Mouse (Mus musculus): ENCODE data around the gene Naif1. TPM values are rescaled to one million over a fixed set of nuclear protein-coding genes. Genes with fewer than 3 reads are reported as not detected.

Naif1 gene
- 5.9 and 6.4 TPM in 2 replicates for polyA plus RNA-seq (2016; fragmentation: Nextera tagmentation; extraction: Ambion mirVana)

DNA sequence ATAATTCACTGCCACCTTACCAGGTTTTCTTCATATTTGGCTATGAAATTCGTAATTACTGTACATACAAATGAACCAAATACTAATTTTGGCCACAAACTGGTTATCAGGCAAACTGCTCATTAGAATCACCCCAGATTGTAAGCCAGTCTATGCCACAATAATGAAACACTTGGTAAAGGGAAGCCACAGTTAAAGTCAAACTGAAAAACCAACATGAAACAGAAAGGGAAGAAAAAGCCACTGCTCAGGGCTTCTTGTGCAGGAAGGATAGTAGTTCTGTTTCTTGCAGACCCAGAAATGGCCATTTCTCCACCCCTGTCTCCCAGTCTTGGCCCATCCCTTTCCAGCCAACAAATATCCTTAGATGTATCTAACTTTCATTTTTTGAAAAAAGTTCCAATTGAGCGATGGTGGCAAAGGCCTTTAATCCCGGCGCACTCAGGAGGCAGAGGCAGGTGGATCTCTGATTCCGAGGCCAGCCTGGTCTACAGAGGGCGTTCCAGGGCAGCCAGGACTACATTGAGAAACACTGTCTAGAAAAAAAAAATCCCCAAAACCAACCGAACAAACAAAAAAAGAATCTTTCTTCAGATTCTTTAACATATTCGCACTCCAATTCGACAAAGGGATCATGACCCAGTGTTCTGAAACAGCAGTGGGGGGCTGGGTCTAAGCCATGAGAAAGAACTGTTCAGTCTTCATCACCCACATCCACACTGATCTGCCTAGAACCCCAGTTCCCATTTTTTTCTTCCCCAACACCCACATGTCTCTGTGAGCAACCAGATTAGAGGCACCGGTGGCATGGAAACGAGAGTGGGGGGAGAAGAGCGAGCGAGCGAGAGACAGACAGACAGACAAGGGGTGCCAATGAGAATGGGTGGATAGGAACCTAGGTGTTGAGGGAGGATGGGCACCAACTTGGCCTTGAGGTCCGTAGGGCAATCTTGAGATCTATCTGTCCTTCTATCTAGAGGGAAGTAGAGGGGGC lies at the start of gene Naif1:
TSS of gene Naif1 (plus strand) at position 697 of the 994 bp plus-strand sequence.
- peaks cover 40% of the 10 kb centered on the region for H3K4me1 ChIP-seq
- peak within 1 kb of the TSS; percentile 90 for H3K27ac ChIP-seq (replicated peaks)
- no peaks in the 10 kb centered on the region for H3K27me3 ChIP-seq (ENCODE audit: low read depth, poor library complexity, severe bottlenecking)
- peak within 1 kb of the TSS; percentile 86 for H3K4me3 ChIP-seq
- H3K9me3 ChIP-seq (replicated peaks) = no peaks in the 10 kb centered on the region
- peaks cover 11% of the 10 kb centered on the region for H3K36me3 ChIP-seq
- 81% methylated on average over 15 of the region's 15 CpGs for WGBS
- DNase-seq (ENCODE audit: low spot score) = no peak

- Histone ChIP-seq H3K9me3 (replicated peaks) (no peaks in the 10 kb centered on the region), H3K4me1 (peaks cover 5% of the 10 kb centered on the region), H3K27me3 (ENCODE audit: low read depth, poor library complexity, severe bottlenecking) (no peaks in the 10 kb centered on the region), H3K36me3 (peaks cover 29% of the 10 kb centered on the region), H3K4me3 (no peak overlapping the region), H3K27ac (replicated peaks) (no peak overlapping the region)
- 28% methylated on average over 2 of the region's 2 CpGs for WGBS
- peak; percentile 91 for DNase-seq (ENCODE audit: low spot score)
Measured at GRCm38 (mm10) chr2:32404663-32405062, 45.6 kb upstream of the Naif1 start.

DNA sequence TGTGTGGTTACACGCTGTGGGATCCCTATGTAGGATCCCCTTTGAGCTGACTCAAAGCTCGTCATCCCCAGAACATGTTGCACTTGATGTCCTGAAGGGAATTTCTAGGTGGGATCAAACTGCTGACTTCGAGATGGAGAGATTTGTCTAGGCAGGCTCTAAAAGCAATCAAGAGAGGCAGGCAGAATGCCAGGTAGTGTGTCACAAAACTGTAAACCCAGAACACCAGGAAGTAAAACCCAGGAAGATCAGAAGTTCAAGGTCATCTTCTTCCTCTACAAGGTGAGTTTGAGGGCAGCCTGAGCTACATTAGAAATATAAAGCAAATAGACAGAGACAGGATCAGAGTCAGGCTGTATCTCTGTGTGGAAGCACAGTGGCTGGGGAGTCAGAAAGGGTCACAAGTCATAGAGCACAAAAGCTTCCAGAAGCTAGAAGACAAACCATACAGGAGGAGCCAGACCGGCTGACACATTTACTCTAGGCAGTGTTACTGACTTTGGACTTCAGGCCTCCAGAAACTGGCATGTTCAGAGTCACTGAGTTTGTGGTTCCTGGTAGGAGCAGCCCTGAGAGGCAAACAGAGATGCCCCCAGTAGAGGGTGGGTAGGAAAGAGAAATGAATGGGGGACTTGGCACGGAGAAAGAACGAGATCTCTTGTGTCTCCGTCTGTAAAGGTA lies 43.0 kb upstream of the Naif1 start:
- Histone ChIP-seq H3K9me3 (replicated peaks) (no peaks in the 10 kb centered on the region), H3K4me1 (peaks cover 5% of the 10 kb centered on the region), H3K36me3 (peaks cover 5% of the 10 kb centered on the region), H3K27ac (replicated peaks) (no peak overlapping the region), H3K27me3 (ENCODE audit: low read depth, poor library complexity, severe bottlenecking) (no peaks in the 10 kb centered on the region), H3K4me3 (no peak overlapping the region)
- WGBS = 84% methylated on average over 7 of the region's 7 CpGs
- DNase-seq (ENCODE audit: low spot score) = no peak

GRCm38 (mm10) chr2:32408429-32409424 lies 41.5 kb upstream of the Naif1 start:
- Histone ChIP-seq H3K27me3 (ENCODE audit: low read depth, poor library complexity, severe bottlenecking) (no peaks in the 10 kb centered on the region), H3K4me3 (no peak overlapping the region), H3K4me1 (peaks cover 5% of the 10 kb centered on the region), H3K36me3 (peaks cover 2% of the 10 kb centered on the region), H3K27ac (replicated peaks) (peak overlapping the region; percentile 64), H3K9me3 (replicated peaks) (no peaks in the 10 kb centered on the region)
- peak; percentile 22 for DNase-seq (ENCODE audit: low spot score)
- WGBS = 75% methylated on average over 25 of the region's 25 CpGs

DNA sequence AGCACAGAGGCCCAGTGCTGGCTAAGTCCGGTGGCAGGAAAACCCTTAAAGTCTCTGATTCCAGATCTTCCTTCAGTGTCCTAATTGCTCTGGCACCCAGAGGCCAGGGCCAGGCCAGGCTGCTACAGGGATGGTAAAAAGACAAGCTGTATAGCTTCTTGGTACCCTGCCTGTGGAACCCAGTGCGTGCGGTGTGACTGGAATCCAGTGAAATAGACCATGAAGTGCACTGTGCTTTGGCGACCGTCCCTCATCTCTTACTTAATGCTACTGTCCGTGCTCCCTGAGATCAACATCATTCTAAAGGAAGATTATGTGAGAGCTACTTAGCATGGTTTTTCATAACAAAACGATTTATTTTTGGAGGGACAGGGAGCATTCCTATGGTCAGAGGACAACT lies 38.9 kb upstream of the Naif1 start:
- WGBS = 84% methylated on average over 7 of the region's 7 CpGs
- H3K4me3 ChIP-seq = no peak overlapping the region
- H3K4me1 ChIP-seq = peaks cover 5% of the 10 kb centered on the region
- no peaks in the 10 kb centered on the region for H3K9me3 ChIP-seq (replicated peaks)
- no peak overlapping the region for H3K27ac ChIP-seq (replicated peaks)
- H3K36me3 ChIP-seq = peaks cover 29% of the 10 kb centered on the region
- DNase-seq (ENCODE audit: low spot score) = no peak
- no peaks in the 10 kb centered on the region for H3K27me3 ChIP-seq (ENCODE audit: low read depth, poor library complexity, severe bottlenecking)

- H3K4me3 ChIP-seq = no peak overlapping the region
- DNase-seq (ENCODE audit: low spot score) = no peak
- 93% methylated on average over 6 of the region's 6 CpGs for WGBS
- no peak overlapping the region for H3K27ac ChIP-seq (replicated peaks)
- peaks cover 5% of the 10 kb centered on the region for H3K4me1 ChIP-seq
- H3K27me3 ChIP-seq (ENCODE audit: low read depth, poor library complexity, severe bottlenecking) = no peaks in the 10 kb centered on the region
- no peaks in the 10 kb centered on the region for H3K9me3 ChIP-seq (replicated peaks)
- H3K36me3 ChIP-seq = peaks cover 44% of the 10 kb centered on the region
Measured at GRCm38 (mm10) chr2:32412742-32413531, 37.3 kb upstream of the Naif1 start.

DNA sequence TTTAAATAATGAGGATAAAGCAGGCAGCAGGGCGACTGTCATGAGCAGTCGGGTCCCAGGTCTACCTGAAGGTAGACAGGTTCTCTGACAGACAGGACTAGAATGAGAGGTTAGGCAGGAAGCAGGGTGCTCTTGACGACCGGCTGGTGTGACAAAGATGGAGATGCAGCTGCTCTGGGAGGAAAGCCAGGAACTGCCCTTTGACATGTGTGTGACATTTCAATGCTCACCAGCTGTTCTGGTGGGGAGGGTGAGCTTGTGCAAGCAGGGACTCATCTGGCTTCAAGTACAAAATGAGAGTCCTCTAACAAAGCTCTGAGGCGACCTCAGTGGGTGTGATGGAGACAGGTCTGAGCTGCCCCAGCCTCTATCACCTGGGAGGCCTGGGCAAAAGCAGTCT lies 36.3 kb upstream of the Naif1 start:
- 75% methylated on average over 5 of the region's 5 CpGs for WGBS
- Histone ChIP-seq H3K4me3 (no peak overlapping the region), H3K4me1 (peaks cover under 1% of the 10 kb centered on the region), H3K36me3 (peaks cover 54% of the 10 kb centered on the region), H3K27ac (replicated peaks) (no peak overlapping the region), H3K9me3 (replicated peaks) (no peaks in the 10 kb centered on the region), H3K27me3 (ENCODE audit: low read depth, poor library complexity, severe bottlenecking) (no peaks in the 10 kb centered on the region)
- no peak for DNase-seq (ENCODE audit: low spot score)

DNA sequence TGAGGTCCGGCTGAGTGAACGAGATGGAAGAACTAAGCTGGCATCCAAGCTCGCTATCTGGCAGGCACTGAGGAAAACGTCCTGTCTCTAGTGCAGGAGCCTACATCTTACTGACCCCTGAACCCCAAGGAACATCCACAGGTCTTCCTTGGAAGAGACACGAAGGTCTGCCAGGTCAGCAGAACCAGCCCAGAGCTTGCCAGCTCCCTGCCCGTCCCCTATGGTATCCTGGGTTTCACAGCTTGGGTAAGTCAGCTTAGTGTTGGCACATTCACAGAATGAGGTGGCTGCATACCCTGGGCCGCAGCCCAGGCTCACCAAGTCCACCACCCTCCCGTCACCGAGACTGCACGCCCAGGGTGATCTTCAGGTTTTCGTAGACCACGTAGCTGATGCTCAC lies 34.5 kb upstream of the Naif1 start:
- Histone ChIP-seq H3K4me3 (no peak overlapping the region), H3K36me3 (peaks cover 73% of the 10 kb centered on the region), H3K9me3 (replicated peaks) (no peaks in the 10 kb centered on the region), H3K4me1 (no peaks in the 10 kb centered on the region), H3K27ac (replicated peaks) (no peak overlapping the region), H3K27me3 (ENCODE audit: low read depth, poor library complexity, severe bottlenecking) (no peaks in the 10 kb centered on the region)
- DNase-seq (ENCODE audit: low spot score) = no peak
- 93% methylated on average over 12 of the region's 12 CpGs for WGBS

DNA sequence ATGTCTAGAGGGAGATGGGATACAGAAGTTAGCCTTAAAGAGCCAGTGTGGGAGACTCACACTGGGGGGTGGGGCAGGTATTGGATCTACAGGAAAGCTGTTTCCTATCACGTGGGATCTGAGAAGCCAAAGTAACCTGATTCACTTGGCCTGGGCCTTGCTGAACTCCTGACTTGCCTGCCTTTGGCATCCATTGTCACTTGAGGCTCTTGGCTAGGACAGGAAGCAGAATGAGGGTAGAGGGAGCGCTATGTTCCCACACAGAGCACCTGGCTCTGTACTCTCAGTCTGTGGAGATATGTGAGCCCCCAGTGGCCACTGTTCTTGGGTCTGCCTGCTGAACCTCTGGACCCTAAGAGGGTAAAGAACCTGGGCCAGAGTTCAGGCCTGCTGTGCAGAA lies 33.7 kb upstream of the Naif1 start:
- peaks cover 80% of the 10 kb centered on the region for H3K36me3 ChIP-seq
- 89% methylated on average over 2 of the region's 2 CpGs for WGBS
- DNase-seq (ENCODE audit: low spot score) = no peak

GRCm38 (mm10) chr2:32417486-32417885 lies 32.8 kb upstream of the Naif1 start:
- Histone ChIP-seq H3K9me3 (replicated peaks) (no peaks in the 10 kb centered on the region), H3K36me3 (peaks cover 82% of the 10 kb centered on the region), H3K27me3 (ENCODE audit: low read depth, poor library complexity, severe bottlenecking) (no peaks in the 10 kb centered on the region), H3K27ac (replicated peaks) (no peak overlapping the region), H3K4me1 (no peaks in the 10 kb centered on the region), H3K4me3 (no peak overlapping the region)
- 93% methylated on average over 8 of the region's 8 CpGs for WGBS
- no peak for DNase-seq (ENCODE audit: low spot score)

More for the DNA sequence above, 33.7 kb upstream of the Naif1 start:
- Histone ChIP-seq H3K4me1 (no peaks in the 10 kb centered on the region), H3K27me3 (ENCODE audit: low read depth, poor library complexity, severe bottlenecking) (no peaks in the 10 kb centered on the region), H3K27ac (replicated peaks) (no peak overlapping the region), H3K4me3 (no peak overlapping the region), H3K9me3 (replicated peaks) (no peaks in the 10 kb centered on the region)

- Histone ChIP-seq H3K27ac (replicated peaks) (no peak overlapping the region), H3K9me3 (replicated peaks) (no peaks in the 10 kb centered on the region), H3K4me3 (no peak overlapping the region), H3K36me3 (peaks cover 81% of the 10 kb centered on the region), H3K27me3 (ENCODE audit: low read depth, poor library complexity, severe bottlenecking) (no peaks in the 10 kb centered on the region), H3K4me1 (peaks cover 10% of the 10 kb centered on the region)
- 91% methylated on average over 12 of the region's 12 CpGs for WGBS
- DNase-seq (ENCODE audit: low spot score) = no peak
Measured at GRCm38 (mm10) chr2:32418430-32419151, 31.7 kb upstream of the Naif1 start.

Measured in midbrain, embryonic 10.5 days (tissue).